Mouse (Mus musculus) mouse embryonic stem cell (cell line): Measurements from ENCODE around the gene Agap3.

Experiments
- in situ Hi-C, 2 experiments: fragments of 300-500 bp; cut with MboI; formaldehyde crosslinking; loops; 1 replicate in 1 of 2; 3 replicates in 1 of 2; pipeline ENCODE4 v1.14.3; 2019 to 2020; ENCODE audit warnings: low sequenced_read_pairs in 2 of 2, low pct_unique_long_range_greater_than_20kb in 1 of 2, mixed read lengths in 1 of 2; ENCODE audit not compliant: unreplicated experiment in 1 of 2

The Agap3 gene

DNA sequence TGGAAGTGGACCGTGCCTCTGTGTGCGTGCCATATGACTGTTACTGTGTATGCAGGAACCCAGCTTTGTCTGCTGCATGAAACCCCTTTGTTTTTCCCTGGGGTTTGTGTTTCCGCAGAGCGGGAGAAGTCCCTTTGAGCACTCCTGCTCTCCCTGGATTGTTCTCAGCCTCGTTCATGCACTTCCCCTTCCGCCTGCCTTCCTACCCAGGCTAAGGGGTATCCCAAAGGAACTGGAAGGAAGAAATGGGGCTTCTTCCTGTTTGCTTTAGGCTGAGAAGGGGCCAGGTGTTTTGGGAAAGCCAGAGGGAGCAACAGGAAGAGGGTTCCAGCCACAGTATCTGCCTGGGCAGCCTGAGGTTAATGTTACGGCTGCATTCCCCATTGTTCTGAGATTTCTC lies 3.6 kb downstream of the Agap3 start:
- in situ Hi-C loops, result no loop called here

DNA sequence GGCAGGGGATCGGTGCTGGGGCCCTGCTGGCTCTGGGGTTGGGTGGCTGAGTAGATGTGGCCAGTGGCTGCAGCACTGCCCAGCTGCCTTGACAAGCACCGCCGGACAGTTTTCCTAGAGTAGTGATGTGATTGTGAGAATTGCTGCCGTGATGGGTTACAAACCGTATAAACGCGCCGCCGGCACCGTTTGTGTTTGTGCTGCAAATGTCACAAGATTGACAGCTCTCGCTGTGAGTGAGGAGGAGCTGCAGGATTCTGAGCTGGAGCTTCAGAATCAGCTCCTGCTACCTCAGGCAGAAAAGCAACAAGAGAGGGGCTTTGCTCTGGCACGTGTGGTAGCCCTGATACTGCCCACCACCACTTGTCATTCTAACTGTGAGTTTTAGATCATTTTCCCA lies 14.8 kb downstream of the Agap3 start:
- in situ Hi-C loops, result no loop called here

DNA sequence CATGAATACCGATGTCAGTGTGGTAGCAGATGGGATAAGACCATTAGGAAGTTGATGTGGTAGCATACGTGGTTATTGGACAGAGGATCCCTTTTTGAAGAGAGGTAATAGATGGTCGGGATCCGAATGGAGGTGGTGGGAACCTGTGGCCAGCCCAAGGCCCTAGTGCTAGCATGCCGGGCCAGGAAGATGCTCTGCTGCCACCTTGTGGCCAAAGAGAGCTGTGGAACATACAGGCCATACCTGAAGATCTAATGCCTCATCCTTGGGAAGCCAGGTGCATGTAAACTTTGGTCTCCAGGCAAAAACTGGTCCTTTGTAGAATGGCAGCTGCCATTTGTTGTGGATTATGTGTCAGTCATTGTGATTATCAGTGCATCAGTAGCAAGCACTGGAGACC lies 18.6 kb downstream of the Agap3 start:
- in situ Hi-C loops, result no loop called here

DNA sequence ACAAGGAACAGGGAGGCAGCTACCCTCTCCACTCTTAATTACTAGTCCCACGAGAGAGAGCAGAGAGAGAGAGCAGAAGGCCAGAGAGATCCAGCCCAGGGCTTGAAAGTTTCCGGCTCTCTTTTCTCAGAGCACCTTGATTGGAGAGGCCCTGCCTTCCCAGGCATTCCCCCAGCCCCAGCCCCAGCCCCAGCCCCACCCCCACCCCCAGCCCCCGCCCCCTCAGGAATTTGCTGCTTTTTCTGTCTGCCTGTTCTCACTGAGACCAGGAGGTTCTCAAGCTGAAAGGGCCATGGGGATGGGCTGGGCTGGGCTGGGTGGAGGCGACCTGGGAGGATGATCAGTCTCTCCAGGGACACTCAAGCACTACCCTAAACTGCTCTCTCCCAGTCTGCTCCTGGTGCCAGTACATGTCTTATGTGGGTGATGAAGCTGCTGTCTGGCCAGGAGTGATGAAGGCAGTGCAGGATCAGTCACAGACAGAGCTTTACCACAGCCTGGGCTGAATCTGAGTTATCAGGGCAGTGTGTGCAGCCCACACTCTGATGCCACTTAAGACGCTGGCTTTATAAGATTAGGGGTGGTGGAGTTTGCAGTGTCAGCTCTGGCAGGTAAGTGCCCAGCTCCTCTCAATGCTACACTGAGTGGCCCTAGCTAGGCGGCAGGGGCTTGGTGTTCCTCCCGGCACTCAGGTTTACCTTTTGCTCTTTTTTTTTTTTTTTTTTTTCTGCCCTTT lies 21.1 kb downstream of the Agap3 start:
- in situ Hi-C loops, result no loop called here

DNA sequence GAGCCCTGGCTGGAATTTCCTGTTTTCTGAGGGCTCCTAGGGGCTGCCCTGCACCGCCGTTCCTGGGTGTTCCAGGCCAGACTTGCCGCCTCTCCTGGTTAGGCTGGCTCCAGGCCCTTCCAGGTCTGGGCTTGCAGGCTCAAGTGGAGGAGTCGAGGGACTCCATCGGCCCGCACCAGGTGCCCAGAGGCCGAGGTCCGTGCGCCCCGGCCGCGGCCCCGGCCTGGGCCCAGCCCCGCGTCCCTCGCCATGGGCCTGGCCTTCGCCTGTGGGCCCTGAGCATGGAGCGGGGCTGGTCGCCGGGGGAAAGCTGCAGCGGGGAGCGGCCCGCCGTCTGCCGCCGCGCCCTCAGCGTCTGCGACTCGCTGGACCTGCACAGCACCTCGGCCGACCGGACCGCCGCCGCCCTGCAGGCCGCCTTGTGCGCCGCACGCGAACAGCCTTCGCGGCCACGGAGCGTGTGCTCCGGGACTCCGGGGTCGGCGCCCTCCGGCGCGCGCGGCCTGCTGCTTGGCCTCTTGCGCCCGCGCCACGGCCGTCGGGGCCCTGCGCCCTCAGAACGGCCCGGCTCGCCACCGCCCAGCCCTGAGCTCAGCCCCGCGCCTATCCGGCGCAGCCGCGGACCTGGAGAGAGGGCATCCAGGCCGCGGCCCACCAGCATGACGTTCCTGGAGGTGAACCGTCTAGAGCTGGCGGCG lies 22.2 kb downstream of the Agap3 start:
- in situ Hi-C loops, result no loop called here

DNA sequence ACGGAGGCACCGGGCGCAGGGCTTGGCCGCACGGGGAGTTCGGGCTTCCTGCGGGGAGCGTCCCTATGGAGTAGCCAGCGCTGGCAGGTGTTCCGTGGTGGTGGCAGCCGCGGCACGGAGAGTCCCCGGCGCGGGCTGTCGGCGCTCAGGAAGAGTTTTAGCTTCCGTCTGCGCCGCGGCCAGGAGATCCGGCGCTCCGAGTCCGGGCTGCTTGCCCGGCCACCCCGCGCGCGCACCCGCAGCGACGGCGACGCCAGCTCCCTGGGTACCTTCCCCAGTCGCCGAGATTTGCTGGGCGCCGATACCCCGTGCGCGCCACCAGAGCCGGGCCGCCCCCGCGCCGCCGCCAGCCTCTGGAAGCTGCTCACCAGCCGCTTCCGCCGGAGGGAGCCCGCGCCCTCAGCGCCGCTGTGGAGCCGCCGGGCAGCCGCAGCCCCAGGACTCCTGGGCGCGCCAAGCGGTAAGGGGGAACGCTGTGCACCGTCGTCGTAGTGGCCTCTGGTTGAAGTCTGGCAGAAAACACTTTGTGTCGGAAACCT lies 22.8 kb downstream of the Agap3 start:
- in situ Hi-C loops, result no loop called here

DNA sequence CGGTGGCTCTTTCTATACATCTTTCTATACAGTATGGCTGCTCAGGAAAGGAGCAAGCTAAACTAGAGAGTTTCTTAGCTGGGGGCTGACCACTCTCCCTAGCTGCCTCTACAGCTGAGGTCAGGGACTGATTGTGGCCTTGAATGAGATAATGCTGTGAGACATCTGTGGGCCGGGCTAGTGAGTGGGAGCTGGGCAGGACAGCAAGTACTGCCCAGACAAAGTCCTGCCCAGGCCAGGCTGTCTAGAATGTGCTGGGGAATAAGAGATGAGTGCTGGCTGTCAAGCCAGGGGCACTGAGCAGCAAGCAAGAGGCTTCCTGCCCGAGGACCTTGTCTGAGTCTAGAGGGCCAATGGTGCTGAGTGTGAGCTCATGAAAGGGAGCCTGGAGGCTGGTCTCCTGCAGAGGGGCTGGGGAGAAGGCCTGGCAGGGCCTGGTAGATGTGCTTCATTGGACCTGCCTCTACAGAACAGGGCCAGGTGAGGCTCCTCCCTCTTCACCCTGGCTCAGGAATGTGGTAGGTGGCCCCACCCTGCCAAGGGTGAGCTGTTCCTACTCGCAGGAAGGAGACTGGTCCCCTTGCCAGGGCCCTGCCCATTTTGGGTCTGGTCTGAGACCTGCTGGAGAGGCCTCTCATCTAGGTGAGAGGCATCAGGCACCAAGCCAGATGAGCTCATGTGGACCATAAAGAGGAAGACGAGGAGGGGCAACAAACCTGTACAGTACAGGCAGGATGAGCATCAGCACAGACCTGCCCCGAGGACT lies 23.7 kb downstream of the Agap3 start:
- in situ Hi-C loops, result no loop called here

DNA sequence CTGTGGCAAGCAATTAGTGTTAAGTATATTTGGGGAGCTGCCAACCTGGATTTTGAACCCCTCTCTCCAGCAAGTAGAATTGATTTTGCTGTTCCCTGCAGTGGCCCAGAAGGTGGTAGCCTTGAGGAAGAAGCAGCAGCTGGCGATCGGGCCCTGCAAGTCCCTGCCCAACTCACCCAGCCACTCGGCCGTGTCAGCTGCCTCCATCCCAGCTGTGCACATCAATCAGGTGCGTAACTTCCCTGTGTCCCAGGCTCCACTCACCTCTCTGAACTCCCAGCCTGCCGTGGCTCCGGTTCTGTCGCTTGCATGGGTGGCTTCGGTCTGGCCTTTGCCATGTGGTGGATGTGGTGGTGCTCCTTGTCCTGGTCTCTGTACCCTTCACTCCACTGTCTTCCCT lies 25.9 kb downstream of the Agap3 start:
- in situ Hi-C loops, result no loop called here

DNA sequence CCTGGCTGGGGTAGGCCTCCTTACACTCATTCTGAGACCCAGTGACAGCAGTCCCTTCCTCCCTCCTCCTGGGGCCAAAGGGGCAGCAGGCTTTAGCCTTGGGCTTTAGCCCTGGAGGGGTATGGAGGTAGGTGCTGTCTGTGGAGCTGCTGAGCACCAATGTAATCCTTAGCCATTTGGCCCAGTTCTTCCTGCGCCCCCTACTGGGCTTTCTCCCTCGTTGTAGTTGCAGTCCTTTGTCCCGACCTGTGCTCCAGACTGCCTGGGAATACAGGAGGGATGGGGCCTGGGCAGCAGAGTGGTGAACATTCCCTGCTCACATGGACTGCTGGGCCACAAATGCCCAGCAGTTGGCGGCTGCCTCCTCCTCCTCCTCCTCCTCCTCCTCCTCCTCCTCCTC lies 29.7 kb downstream of the Agap3 start:
- in situ Hi-C loops, result no loop called here

DNA sequence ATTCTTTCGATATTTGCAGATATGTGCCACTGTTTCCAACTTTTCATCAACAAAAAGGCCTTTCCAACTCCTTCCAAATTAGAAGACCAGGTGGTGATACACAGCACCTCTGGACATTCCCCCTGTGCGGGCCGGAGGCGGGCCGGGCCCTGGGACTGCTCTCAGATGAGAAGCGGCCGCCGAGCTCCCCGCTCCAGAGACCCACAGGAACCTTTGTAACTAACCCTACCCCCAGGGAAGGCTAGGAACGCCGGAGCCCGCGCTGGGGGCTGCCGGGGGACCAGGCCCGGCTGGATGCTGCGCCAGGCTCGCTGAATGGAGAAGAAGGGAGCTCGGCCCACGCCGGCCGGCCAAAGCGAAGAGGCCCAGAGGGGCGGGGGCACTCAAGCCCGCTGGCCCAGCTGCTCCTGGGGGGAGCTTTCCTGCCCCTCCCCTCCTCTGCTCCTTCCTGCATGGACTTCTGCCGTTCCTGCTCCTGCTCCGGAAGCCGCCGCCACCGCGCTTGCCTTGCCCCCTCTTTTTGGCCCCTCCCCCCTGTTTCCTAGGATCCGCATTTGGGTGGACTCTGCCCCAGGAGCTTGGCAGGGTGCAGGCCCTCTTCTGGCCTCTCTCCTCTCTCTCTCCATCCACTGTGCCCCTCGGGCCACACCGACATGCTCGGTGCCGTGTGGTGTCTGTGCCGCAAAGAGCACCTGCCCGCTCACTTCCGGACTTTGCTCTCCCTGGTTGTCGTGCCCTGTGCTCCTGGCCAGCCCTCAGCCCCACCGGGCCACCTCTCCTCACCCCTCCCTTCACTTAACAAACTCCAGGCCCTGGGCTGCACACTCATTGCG lies 30.5 kb downstream of the Agap3 start:
- in situ Hi-C loops, result no loop called here

DNA sequence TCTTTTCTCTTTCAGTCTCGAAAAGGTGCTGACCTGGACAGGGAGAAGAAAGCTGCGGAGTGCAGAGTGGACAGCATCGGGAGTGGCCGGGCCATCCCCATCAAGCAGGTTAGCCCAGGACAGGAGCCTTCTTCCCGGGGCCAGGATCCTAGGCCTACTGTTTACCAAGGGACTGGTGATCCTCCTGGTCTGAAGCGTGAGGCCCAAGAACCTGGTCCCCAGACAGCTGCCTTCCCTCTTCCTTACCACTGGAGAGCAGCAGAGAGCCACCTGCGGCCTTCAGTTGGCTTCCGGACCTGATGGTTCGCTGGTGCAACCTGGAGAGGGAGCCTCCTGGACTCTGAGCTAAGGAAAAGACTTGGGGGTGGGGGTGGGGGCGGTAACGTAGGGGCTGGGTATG lies 31.3 kb downstream of the Agap3 start:
- in situ Hi-C loops, result no loop called here

DNA sequence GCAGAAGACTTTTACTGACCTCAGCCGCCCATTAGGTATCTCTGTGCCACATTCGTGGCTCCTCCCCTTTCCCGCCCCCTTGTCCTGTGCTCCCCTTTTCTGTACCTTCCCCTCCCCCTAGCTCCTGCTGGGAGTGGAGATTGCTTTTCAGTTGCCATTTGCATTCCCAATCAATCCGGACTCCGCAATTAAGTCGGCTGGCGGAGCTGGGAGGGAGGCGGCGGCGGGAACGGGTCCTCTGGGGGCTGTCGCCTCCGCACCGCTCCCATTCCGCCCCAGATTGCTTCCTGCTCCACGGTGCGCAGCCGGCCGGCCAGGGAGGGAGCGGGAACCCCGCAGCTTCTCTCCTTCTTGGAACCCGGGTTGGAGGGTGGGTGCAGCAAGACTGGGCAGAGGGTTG lies 33.0 kb downstream of the Agap3 start:
- in situ Hi-C loops, result no loop called here

DNA sequence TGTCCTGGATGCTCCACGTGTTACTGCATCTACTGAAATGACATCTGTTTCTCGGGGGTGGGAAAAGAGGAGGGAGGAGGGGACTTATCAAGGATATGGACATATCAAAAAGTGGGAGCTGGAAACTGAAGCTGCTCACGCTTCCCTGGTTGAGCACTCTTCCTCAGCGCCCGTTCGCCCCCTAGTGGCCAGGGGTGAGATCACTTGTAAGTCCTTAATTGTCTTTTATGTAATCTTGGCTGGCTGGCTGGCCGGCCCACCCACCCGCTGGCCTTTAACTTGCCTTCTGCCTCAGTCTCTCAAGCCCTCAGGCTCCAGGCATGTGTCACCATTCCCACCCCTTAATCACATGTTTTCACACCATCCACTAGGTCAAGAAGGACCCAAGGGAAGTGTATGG lies 34.1 kb downstream of the Agap3 start:
- in situ Hi-C loops, result no loop called here

DNA sequence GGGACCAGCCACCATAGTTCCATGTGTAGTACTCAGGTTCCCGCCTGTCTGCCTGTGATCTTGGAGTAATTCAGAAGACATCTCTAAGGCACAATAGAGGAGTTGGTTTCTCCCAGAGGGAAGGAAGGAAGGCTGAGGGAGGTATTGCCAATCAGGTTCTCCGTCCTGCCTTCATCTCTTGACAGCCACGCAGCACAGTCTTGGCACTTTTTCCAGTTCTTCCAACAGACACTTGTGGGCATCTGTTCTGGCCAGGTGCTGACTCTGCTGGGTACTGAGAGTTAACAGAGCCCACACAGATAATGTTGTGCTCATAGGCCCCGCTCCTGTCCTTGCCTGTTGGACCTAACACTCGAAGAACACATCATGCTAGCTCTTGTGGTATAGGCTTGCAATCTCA lies 34.8 kb downstream of the Agap3 start:
- in situ Hi-C loops, result no loop called here

DNA sequence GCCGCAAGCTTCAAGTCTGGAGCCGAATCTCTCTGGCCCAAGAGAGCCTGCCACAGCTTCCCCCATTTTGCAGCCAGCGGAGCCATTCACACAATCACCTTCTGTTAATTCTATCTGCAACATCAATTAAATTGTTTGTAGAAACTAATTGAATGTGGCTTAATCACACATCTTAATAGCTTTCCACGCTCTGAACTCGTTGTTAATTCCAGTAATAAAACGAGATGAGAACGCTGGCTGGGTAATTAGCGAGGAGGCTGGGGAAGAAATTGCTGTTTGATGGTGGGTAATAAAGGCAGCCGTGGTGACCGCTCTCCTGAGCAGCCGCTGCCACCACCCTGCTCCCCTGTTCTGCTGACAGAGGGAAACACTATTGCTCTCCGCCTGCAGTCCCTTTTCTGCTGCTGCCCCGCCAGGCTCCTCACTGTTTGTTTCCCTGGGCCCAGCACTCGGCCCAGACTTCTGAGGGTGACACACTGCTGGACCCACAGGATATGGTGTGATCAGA lies 38.5 kb downstream of the Agap3 start:
- in situ Hi-C loops, result no loop called here

DNA sequence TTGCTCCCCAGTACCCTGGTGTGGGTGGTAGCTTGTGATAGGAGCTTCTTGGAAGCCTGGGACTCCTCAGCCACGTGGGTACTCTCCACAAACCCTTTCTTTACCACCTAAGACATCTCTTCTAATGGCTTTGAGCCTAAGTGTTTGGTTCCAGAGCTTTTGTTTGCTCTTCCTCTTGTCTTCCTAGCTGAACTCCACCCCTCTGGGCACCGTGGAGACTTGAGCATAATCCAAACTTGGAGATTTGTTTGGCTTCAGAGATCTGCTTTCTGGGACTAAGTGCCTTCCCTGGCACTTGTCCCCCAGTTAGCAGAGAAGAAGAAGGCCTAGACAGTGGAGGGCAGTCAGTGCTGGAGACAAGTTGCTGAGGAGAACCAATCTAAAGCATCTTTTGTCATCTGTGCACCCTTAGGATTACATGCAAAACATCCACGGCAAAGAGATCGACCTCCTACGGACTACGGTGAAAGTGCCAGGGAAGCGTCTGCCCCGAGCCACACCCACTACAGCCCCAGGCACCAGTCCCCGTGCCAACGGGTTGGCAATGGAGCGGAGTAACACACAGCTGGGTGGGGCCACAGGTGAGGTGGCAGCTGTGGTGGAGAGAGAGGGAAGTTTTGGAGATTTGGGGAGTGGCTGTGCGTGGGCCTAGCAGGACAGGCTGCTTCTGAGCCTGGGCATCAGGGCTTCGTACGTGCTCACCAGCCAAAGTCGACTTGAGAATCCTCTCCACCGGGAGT lies 40.7 kb downstream of the Agap3 start:
- in situ Hi-C loops, result no loop called here

DNA sequence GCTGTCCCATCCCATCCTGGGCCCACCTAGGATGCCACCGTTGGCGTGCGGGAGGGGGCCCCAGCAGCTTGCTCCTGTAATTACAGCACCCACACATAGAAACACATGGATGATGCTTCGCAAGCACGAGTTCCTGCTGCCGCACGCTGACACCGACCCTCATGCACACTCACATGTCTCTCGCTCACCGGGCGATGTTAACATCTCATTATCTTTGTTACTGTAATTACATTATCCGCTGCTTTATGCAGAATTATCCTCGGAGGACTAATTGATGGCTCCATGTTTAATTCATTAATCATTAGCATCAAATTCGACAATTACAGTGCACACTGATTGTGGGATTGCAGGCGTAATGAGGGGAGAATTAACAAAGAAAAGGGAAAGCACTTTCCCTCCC lies 43.0 kb downstream of the Agap3 start:
- in situ Hi-C loops, result no loop called here

DNA sequence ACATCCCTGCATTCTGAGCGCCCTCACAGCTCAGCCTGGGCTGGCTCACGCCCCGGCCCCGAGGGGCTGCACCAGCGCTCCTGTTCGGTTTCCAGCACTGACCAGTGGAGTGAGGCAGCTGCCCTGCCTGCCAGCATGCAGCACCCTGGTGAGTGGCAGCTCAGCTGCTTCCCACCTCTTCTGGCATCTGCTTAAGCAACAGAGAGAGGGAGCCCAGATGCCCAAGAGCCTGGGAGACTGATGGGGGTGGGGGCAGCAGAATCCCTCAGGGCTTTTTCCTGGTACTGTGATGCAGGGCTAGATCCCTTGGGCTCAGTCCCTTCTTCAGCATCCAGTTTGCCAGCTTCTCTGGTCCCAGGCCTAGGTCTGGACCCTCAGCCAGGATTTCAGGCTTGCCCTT lies 44.8 kb downstream of the Agap3 start:
- in situ Hi-C loops, result no loop called here
